Mouse (Mus musculus) brain, embryonic 14.5 days (tissue): Measurements from ENCODE around the gene Psma5.

ENCODE experiments used
- CTCF ChIP-seq: fragments of 200-500 bp; IDR thresholded peaks from 2 replicates; pipeline ENCODE4 v1.5.1; 2012; ENCODE audit warnings: inconsistent platforms, mild to moderate bottlenecking, moderate library complexity, borderline replicate concordance; ENCODE audit not compliant: insufficient read depth, insufficient read length; ENCODE audit errors: extremely low read depth
- POLR2A ChIP-seq: fragments of 200-500 bp; IDR thresholded peaks from 2 replicates; pipeline ENCODE4 v1.6.1; 2012; ENCODE audit warnings: mild to moderate bottlenecking, inconsistent platforms, borderline replicate concordance; ENCODE audit not compliant: poor library complexity, insufficient read depth, insufficient read length, severe bottlenecking; ENCODE audit errors: extremely low read depth

GRCm38 (mm10) chr3:108241243-108241839 lies 15.4 kb upstream of the Psma5 start:
- TF ChIP-seq CTCF (no peak), POLR2A (no peak)
